Mouse (Mus musculus): Measurements from ENCODE around the gene Slc6a9. TPM values are rescaled to one million over a fixed set of nuclear protein-coding genes. Genes with fewer than 3 reads are reported as not detected.

The Slc6a9 gene
- polyA plus RNA-seq, 3 experiments from 2014 or later: not detected

DNA sequence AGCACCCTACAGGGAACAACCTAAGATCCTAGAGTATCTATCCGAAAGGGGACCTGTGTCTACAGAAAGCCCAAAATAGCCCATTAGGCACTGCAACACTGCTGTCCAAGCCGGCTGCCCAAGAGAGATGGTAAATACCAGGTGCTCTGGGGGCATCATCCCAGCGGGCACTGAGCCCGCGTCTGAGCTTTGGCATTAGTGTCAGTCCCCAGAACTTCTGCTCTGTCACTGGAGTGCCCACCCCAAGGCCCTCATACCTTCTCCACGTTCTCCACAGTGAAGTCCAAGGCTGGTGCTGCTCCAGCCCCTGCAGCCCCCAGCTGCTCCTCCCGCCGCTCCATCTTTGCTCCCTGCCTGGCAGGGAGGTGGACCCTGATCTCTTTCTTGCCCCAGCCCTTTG, 79.7 kb downstream of the Slc6a9 start:
- no peak for ATAC-seq

DNA sequence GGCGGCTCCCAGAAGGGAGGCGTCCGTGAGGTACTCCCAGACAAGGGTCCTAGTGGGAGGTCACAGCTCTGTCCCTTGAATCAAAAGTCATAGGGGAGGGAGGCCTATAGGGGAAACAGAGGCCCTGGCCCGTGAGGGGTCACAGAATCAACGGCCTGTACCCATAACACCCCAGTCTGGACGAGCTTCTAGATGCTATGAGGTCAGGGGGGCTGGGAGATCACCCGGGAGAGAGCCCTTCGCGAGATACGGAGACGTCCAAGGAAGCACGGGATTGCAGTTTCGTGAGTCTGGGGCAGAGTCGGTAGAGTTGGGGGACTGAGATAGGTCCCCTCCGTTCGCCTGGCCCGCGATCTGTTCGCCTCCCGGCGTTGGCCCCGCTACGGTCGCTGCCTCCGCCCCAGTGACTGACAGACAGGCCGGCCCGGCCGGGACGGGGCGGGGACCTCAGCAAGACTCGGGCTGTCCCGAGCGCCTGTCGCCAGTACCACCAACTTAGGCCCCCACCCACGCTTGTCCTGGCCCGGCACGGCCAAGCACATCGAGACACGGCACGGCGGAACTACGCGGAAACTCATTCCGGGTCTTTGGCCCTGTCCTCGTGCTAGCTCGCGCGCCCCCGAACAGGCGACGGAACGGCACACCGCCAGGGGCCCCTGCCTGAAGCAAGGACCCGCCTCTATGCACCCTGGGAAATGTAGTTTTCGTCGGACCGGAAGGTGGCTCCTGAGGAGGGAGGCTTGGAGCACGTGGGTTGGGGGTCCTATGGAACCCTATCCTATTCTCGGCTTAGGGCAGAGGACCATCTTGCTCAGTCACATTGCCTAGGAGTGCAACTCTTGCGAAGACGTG, 80.5 kb downstream of the Slc6a9 start, which contains the start of gene Ipo13:
Ipo13 (minus strand) TSS at position 409 of the 852 bp plus-strand sequence.
- ATAC-seq: peak; percentile 92

DNA sequence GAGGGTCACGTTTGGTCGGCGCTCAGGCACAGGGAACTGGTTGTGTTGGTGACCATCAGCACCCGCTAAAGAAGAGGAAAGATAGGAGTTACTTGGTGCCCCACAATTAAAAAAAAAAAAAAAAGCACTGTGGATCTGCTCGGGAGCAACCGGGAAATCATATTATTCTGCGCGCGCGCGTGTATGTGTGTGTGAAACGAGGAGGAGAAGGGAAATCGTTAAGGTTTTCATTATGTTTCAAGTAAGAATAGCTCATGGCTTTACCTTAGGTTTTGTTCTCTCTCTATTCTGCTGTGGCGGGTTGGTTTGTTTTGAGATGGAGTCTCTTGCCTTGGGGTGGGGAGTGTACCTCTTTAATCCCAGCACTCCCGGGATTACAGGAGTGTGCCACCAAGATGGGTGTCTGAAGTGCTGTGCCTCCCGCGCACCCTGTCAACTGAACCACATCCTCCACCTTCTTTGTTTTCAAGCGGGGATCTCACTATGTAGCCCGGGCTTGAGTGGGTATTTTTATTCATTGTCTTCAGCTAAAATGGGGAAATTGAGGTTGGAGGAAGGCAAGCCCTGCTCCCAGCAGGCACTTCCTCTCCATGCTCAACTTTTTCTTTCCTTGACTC, 81.3 kb downstream of the Slc6a9 start:
- peak; percentile 3 for ATAC-seq

DNA sequence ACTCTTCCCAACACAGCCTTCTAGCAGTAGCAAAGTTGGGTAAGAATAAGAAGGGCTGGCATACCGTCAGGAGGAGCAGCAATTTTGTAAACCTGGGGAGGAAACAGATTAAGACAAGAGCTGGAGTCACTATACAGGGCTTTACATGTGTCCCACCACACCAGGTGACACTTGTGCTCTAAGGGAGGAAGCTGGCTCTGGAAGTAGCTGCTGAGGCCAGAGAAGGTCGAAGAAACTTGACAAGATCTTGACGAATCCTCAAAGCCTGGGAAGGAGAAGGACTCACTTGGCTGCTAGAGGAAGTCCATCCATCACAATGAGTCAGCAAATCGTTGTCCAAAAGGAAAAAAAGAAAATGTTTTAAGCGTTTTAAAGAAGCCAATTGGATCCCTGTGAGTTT, 82.1 kb downstream of the Slc6a9 start:
- no peak for ATAC-seq

DNA sequence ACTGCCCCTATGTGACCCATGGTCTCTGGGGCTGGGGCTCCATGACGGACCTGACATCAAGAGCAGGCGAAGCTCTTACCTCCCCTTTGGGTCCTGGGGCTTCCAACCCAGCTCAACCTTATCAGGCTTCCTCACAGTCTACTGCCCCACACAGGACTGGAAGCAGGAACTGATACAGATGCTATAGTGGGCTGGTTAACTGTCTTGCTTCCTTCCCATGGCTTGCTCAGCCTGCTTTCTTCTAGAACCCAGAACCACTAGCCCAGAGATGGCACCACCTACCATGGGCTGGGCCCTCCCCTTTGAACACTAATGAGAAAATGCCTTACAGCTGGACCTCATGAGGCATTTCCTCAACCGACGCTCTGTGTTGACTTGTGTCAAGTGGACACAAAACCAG, 83.1 kb downstream of the Slc6a9 start:
- ATAC-seq: no peak

DNA sequence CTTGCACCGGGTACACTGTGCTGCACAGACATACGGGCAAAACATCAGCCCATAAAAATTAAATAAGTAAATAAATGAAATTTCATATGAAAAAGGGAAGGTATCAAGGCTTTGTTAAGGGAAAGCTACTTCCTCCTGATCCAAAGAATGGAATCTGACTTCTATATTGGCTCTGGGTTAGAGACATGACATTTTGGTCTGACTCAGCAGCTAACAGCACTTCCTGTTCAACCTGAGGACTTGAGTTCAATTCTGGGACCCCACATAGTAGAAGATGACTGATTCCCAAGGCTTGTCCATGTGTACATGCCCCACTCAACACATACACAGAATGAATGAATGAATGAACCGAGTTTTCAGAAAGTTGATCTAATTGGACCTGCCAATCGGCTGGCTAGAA, 83.5 kb downstream of the Slc6a9 start:
- ATAC-seq: no peak

DNA sequence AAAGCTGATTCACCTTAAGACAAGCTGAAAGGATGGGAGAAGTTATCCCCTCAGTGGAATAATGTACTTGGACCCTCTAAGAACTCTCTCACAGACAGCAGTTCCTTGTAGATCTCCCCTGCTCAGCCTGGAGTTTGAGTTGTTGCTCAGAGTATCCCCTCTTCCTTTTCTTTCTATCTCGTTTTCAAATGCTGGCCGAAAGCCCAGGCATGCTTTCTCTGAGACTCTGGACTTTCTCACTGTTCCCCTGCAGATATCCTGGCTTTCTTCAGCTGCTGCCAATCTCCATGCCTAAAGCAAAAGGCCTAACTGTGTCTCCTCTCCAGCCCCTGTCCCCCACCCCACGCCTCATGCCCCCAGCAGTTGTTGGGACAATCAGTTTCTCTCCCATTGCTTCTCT, 84.0 kb downstream of the Slc6a9 start:
- no peak for ATAC-seq

DNA sequence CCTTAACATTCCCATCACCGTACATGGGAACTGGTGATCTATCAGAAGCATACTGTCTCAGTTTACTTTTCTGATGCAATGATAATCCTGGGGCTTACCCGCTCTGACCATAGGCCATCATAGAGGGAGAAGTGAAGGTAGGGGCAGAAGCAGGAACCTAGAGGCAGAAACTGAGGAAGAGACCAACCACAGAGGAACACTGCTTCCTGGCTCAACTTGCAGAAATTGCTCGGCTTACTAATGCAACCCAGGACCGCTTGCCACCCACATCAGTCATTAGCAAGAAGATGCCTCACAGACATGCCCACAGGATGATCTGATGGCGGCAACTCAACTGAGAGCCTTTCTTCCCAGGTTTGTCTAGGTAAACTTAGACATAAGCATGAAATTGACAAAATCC, 84.5 kb downstream of the Slc6a9 start:
- ATAC-seq: no peak

DNA sequence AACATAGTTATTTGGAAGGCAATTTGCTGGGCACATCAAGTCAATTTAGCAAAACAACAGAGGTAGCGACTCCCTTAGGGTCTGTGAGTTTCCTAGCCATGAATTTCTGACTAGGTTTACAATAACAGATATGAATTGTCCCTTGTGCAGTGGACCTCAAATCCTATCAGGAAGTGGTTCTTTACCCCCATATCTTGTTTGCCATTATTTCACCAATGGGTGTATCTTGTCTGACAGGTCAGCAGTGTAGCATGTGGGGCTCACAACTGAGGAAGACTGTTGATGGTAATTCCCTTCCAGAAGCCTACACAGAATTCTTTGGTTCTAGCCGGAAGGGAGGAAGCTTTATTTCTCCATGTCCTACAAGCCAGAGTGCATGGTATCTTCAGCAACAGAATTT, 87.1 kb downstream of the Slc6a9 start:
- no peak for ATAC-seq

DNA sequence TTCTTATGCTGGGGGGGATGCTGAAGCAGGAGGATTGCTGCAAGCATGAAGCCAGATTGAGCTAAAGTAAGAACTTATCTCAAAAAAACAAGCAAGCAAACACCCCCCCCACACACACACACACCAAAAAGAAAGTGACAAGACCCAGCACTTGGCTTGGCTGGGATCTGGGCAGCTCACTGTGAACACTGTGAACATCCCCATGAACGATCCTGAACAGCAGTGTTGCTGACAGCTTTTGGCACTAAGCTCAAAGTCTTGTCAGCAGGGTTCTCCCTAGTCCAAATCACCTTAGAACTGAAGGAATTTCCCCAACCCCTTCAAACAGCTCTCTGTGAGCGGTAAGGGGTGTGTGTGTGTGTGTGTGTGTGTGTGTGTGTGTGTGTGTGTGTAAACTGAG, 89.1 kb downstream of the Slc6a9 start:
- ATAC-seq: no peak

Other genes with a start within 250 kb of the Slc6a9 start
- gene Dmap1, start 152.2 kb upstream of the Slc6a9 start, polyA plus RNA-seq (2017; shearing (Covaris generic)): 10 to 100 TPM; 19.5 to 27.7 (median 21.6) TPM
- gene Gm12845, start 110.1 kb upstream of the Slc6a9 start, polyA plus RNA-seq (2017; shearing (Covaris generic)): not detected
- under 1 TPM in 1 of 3 experiments, not detected in 2; 0.15 TPM for gene Klf17, start 68.9 kb upstream of the Slc6a9 start, polyA plus RNA-seq (2017; shearing (Covaris generic))
- gene Ccdc24, start 38.1 kb downstream of the Slc6a9 start, polyA plus RNA-seq (2017; shearing (Covaris generic)): not detected
- gene B4galt2, start 49.0 kb downstream of the Slc6a9 start, polyA plus RNA-seq (2017; shearing (Covaris generic)): not detected
- gene Atp6v0b, start 52.8 kb downstream of the Slc6a9 start, polyA plus RNA-seq (2017; shearing (Covaris generic)): 100 to 1,000 TPM in 1 of 3 experiments, 10 to 100 TPM in 2; 75.7 to 115 (median 83.2) TPM
- 10 to 100 TPM; 20.1 to 32.4 (median 23.9) TPM for gene Dph2, start 57.5 kb downstream of the Slc6a9 start, polyA plus RNA-seq (2017; shearing (Covaris generic))
- gene Ipo13, start 80.5 kb downstream of the Slc6a9 start, polyA plus RNA-seq (2017; shearing (Covaris generic)): 10 to 100 TPM; 11.3 to 13.9 (median 12.7) TPM
- not detected for gene Artn, start 95.3 kb downstream of the Slc6a9 start, polyA plus RNA-seq (2017; shearing (Covaris generic))